Mouse (Mus musculus) Patski (cell line): Measurements from ENCODE around the gene Stk11ip. TPM values are rescaled to one million over a fixed set of nuclear protein-coding genes. Genes with fewer than 3 reads are reported as not detected.

ENCODE experiments used
- ATAC-seq: fragments of 100-300 bp; one replicate; pipeline ENCODE4 v1.8.0; 2021
- CTCF ChIA-PET: fragments of 350-600 bp; sonication (Branson Sonifier 250); formaldehyde crosslinking; loops from one replicate; lab custom pipeline; 2022; ENCODE audit warnings: inconsistent platforms; lab: Charles Lee
- POLR2A ChIA-PET: fragments of 350-600 bp; sonication (Branson Sonifier 250); formaldehyde crosslinking; loops from one replicate; lab custom pipeline; 2022; ENCODE audit warnings: antibody characterized with exemption, inconsistent platforms; lab: Charles Lee
- DNase-seq: peaks from one replicate; pipeline ENCODE4 v3.0.0-alpha.2; 2011; ENCODE audit warnings: low read depth, low spot score
- H3K27me3 ChIP-seq: fragments of 371-371 bp; one replicate; pipeline ENCODE4 v1.5.1; 2021
- CTCF ChIP-seq: fragments of 100-300 bp; IDR thresholded peaks from one replicate; pipeline ENCODE4 v1.5.1; 2021
- in situ Hi-C: fragments of 300-500 bp; cut with MboI; formaldehyde crosslinking; loops from 3 replicates; pipeline ENCODE4 v1.11.1; 2018; ENCODE audit warnings: low pct_unique_long_range_greater_than_20kb, mixed read lengths
- polyA plus RNA-seq: library from polyadenylated mRNA; unstranded; gene quantifications from one replicate; pipeline ENCODE4 v1.2.3, GENCODE M21; 2021

Gene Stk11ip
- polyA plus RNA-seq, 1 experiment from 2014 or later = 22.7 TPM

GRCm38 (mm10) chr1:75538597-75539190, 17.4 kb downstream of the Stk11ip start:
- DNase-seq = no peak
- ATAC-seq = no peak
- in situ Hi-C loops = no loop called here
- no peaks in the 10 kb centered on the region for H3K27me3 ChIP-seq
- ChIA-PET POLR2A (interaction anchor here (0.7 kb wide), 1 partner anchor 14 kb away, joined by 3 read pairs; no protein-coding TSS in a partner anchor), CTCF (no interaction called here)
- no peak for TF ChIP-seq CTCF

DNA sequence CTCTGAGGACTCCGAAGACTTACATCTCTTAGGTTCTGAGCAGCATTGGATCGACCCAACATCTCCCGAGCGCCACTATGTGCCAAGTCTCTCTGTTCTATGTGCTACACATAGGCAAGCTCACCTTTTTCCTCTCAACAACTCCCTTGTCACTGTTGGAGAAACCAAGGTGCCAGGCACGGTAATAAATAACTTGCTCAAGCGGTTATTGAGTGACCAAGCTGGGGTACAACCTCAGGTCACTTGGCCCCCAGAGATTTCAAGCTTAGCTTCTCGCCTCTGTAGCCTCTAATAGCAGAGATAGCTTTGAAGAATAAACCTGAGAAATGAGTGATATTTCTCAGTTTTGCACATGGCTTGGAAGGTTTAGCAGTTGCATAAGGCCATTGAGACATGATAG, 20.2 kb downstream of the Stk11ip start:
- in situ Hi-C loops = no loop called here
- CTCF ChIA-PET = interaction anchor here (1.6 to 2.2 kb wide), 3 partner anchors 11 to 21 kb away, joined by 4 to 5 read pairs (median 5); partner anchors contain the start of gene Stk11ip
- POLR2A ChIA-PET = no interaction called here
- DNase-seq (no peak), ATAC-seq (no peak)
- no peak for TF ChIP-seq CTCF
- no peaks in the 10 kb centered on the region for H3K27me3 ChIP-seq

DNA sequence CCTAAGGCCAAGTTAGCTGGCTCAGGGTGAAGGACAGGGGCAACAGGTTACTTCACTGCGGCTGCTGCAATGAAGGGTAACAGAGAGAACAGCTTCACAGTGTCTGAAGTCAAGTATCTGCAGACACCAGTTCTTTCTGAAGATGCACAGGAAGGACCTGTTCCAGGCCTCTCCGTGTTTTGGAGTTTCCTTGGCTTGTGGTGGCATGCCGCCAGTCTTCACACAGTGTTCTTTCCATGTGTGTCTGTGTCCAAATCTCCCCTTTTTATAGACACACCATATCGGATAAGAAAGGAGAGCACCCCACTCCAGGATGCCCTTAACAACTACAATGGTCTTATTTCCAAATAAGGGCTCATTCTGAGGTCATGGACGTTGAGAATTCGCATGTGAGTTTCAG, 23.0 kb downstream of the Stk11ip start:
- DNase-seq = no peak
- in situ Hi-C loops = no loop called here
- TF ChIP-seq CTCF = no peak
- no peaks in the 10 kb centered on the region for H3K27me3 ChIP-seq
- POLR2A ChIA-PET = no interaction called here
- ATAC-seq = no peak
- CTCF ChIA-PET = no interaction called here

GRCm38 (mm10) chr1:75545965-75546956, 24.9 kb downstream of the Stk11ip start, which contains the start of gene Slc4a3:
Gene Slc4a3, plus strand, starts transcription at chr1:75546266.
- CTCF ChIA-PET = no interaction called here
- in situ Hi-C loops = no loop called here
- POLR2A ChIA-PET = interaction anchor here (0.6 to 1.6 kb wide), 6 partner anchors 13 to 40 kb away, joined by 3 to 4 read pairs (median 3); partner anchors contain the start of genes Obsl1 and Stk11ip
- TF ChIP-seq CTCF = no peak
- no peaks in the 10 kb centered on the region for H3K27me3 ChIP-seq
- peak; percentile 87 for ATAC-seq
- DNase-seq = no peak

DNA sequence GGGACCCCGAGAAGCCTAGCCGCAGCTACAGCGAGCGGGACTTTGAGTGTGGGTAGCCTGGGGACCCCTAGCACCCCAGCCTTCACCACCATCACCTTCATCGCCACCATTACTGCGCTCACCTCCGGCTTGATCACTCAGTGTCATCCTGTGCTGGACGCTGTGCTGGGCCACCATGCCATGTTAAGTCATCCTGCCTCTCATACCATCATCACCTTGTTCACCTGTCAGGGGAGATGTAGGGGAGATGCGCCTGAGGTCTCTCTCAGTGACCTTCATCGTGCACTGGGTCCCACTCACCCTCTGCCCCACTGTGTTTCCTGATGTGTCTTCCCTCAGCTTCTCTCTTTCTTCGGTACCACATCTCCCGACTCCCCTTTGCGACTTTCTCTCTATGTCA, 26.0 kb downstream of the Stk11ip start:
- POLR2A ChIA-PET = interaction anchor here (0.9 to 1.0 kb wide), 2 partner anchors 12 to 26 kb away, joined by 3 read pairs; partner anchors contain the start of gene Stk11ip
- no peak for ATAC-seq
- CTCF ChIA-PET = no interaction called here
- H3K27me3 ChIP-seq = no peaks in the 10 kb centered on the region
- in situ Hi-C loops = no loop called here
- no peak for TF ChIP-seq CTCF
- DNase-seq = no peak

GRCm38 (mm10) chr1:75548083-75548482, 26.8 kb downstream of the Stk11ip start:
- no peak for DNase-seq
- ChIA-PET CTCF (no interaction called here), POLR2A (interaction anchor here (0.6 kb wide), 1 partner anchor 63 kb away, joined by 3 read pairs; no protein-coding TSS in a partner anchor)
- no peak for ATAC-seq
- H3K27me3 ChIP-seq = no peaks in the 10 kb centered on the region
- TF ChIP-seq CTCF = no peak
- in situ Hi-C loops = no loop called here

DNA sequence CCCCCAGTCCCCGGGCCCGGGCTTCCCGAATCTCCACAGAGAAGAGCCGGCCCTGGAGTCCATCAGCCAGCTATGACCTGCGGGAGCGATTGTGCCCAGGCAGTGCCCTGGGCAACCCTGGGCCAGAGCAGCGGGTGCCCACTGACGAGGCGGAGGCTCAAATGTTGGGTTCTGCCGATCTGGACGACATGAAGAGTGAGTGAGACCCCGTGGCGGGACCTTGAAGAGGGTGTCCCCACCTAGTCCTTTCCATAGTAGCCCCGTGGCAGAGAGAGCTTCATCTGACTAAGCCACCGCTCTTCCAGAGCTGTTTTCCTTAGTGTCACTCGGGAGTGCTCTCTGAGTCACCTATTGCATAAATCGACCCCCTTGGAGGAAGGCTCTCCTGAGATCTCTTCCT, 27.5 kb downstream of the Stk11ip start:
- ChIA-PET POLR2A (interaction anchor here (0.6 kb wide), 1 partner anchor 64 kb away, joined by 3 read pairs; no protein-coding TSS in a partner anchor), CTCF (no interaction called here)
- no peaks in the 10 kb centered on the region for H3K27me3 ChIP-seq
- in situ Hi-C loops = no loop called here
- no peak for ATAC-seq
- DNase-seq = no peak
- no peak for TF ChIP-seq CTCF

DNA sequence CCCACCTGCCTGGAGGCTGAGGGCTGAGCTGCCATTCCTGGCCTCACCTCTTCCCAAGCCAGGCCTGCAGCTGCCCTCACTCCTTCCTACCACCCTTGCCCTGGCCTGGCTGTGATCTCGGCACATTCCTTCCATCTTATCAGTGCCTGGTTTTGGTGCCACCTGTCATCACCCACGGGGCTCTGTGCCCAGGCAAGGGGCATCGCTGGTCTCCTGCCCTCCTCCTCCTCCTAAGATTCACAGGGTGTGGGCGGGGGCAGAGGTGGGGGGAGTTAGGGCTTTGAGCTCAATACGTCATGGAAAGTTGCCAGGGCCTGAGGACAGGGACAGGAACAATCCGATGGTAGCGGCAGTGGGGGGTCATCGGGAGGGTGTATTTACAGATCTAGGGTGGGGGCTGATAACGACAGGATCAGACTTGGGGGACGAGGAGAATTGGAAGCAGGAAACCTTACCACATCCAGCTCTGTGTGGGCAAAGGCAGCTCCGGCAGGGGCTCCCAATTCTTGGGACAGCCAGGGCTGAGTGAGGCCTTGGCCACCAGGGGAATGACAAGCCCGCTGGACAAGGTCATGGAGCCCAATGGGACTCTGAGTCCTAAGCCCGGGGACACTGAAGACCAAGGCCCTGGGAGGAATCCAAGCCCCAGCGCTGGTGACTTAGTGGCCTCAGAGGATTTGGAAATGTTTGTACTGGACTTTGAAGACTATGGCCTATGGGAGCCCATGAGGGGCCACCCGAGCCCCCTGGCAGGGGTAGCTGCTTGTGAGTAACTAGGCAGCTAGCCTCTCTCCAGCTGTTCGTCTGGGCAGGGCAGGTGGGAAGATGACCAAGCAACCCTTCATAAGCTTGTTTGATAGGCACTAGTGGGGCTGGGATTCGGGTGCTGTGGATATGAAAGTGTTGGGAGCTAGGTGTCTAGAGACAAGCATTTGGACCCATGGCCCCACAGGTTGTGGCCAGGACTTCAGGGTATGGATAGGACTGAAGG, 28.3 kb downstream of the Stk11ip start:
- no peaks in the 10 kb centered on the region for H3K27me3 ChIP-seq
- no peak for ATAC-seq
- POLR2A ChIA-PET = no interaction called here
- in situ Hi-C loops = loop anchor here (10.0 kb wide), 1 partner anchor 205 kb away; no protein-coding TSS in a partner anchor
- TF ChIP-seq CTCF = no peak
- no peak for DNase-seq
- CTCF ChIA-PET = interaction anchor here (1.2 kb wide), 1 partner anchor 10 kb away, joined by 4 read pairs; no protein-coding TSS in a partner anchor

DNA sequence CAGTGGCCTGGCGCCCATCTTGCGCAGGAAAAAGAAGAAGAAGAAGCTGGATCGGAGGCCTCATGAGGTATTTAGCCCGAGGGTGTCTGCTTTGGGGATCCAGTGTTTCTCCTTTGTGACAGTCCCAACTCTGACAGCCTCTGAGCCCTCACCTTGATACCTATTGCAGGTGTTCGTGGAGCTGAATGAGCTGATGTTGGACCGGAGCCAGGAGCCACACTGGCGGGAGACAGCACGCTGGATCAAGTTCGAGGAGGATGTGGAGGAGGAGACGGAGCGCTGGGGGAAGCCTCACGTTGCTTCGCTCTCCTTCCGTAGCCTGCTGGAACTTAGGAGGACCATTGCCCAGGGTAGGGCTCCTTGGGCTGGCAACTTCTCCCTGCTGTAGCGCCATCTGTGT, 29.3 kb downstream of the Stk11ip start:
- ChIA-PET POLR2A (no interaction called here), CTCF (interaction anchor here (1.2 kb wide), 1 partner anchor 9 kb away, joined by 4 read pairs; no protein-coding TSS in a partner anchor)
- no peak for TF ChIP-seq CTCF
- in situ Hi-C loops = loop anchor here (10.0 kb wide), 1 partner anchor 206 kb away; no protein-coding TSS in a partner anchor
- H3K27me3 ChIP-seq = no peaks in the 10 kb centered on the region
- DNase-seq = no peak
- no peak for ATAC-seq
